Mouse (Mus musculus) CH12.LX (cell line): Measurements from ENCODE around the gene Sik3.
A peak's percentile ranks its signal among the peaks of the same experiment; 100 is the strongest.

Source experiments
- CTCF ChIP-seq, 2 experiments: IDR thresholded peaks in 1 of 2; conservative IDR thresholded peaks in 1 of 2; 2 replicates each; pipeline ENCODE4 v1.5.1; 2011 to 2012; ENCODE audit warnings: low read depth in 2 of 2, low read length in 2 of 2, improper control_type of control experiment in 1 of 2, inconsistent platforms in 1 of 2, mild to moderate bottlenecking in 1 of 2, moderate library complexity in 1 of 2
- E2F4 ChIP-seq: IDR thresholded peaks from 2 replicates; pipeline ENCODE4 v1.6.1; 2011; ENCODE audit warnings: low read depth, low read length, improper control_type of control experiment; ENCODE audit not compliant: insufficient replicate concordance
- EP300 ChIP-seq: IDR thresholded peaks from 2 replicates; pipeline ENCODE4 v1.6.1; 2011; ENCODE audit warnings: low read length, improper control_type of control experiment
- JUND ChIP-seq: conservative IDR thresholded peaks from 2 replicates; pipeline ENCODE4 v1.6.1; 2011; ENCODE audit warnings: low read depth, low read length, improper control_type of control experiment
- MXI1 ChIP-seq: IDR thresholded peaks from 2 replicates; pipeline ENCODE4 v1.6.1; 2011; ENCODE audit warnings: mild to moderate bottlenecking, low read depth, low read length, improper control_type of control experiment
- NELFE ChIP-seq: IDR thresholded peaks from 2 replicates; pipeline ENCODE4 v1.6.1; 2011; ENCODE audit warnings: low read depth, low read length, improper control_type of control experiment
- POLR2A ChIP-seq: IDR thresholded peaks from 2 replicates; pipeline ENCODE4 v1.6.1; 2011; ENCODE audit warnings: low read depth, mild to moderate bottlenecking, improper control_type of control experiment, low read length
- RAD21 ChIP-seq: IDR thresholded peaks from 2 replicates; pipeline ENCODE4 v1.6.1; 2011; ENCODE audit warnings: low read depth, mild to moderate bottlenecking, low read length, improper control_type of control experiment, moderate library complexity
- SMC3 ChIP-seq: IDR thresholded peaks from 2 replicates; pipeline ENCODE4 v1.6.1; 2011; ENCODE audit warnings: low read depth, low read length, improper control_type of control experiment
- UBTF ChIP-seq: IDR thresholded peaks from 2 replicates; pipeline ENCODE4 v1.6.1; 2012; ENCODE audit warnings: low read depth, mild to moderate bottlenecking, inconsistent platforms, low read length, improper control_type of control experiment, moderate library complexity

DNA sequence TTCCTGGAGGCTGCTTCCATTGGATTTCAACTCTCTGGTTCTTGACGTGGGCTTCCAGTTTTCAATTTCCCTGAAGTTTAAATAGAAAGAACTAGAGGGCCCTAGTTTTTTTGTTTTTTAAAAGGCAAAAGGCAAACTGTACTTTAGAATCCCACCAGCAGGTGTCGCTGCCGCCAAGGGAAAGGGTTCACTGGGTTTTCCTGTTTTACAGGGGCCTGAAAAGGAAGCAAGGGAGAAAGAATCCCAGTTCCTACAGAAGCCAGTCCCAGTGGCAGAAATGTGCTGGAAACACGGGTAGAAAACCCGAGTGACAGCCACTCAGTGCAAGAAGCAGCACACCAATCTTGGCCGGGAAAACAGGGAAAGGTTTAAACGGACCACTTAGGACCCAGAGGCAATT is 8.9 kb upstream of the Sik3 start:
- TF ChIP-seq CTCF (conservative IDR thresholded peaks at IDR 0.05 in 1 of 2, IDR thresholded peaks at IDR 0.05 in 1 of 2; ENCODE audit: low read depth in 2 of 2, low read length in 2 of 2): peak; percentile 76 to 97
- no peak for TF ChIP-seq NELFE
- no peak for TF ChIP-seq JUND
- no peak for TF ChIP-seq UBTF
- TF ChIP-seq E2F4: no peak
- TF ChIP-seq RAD21: peak; percentile 98
- no peak for TF ChIP-seq MXI1
- no peak for TF ChIP-seq EP300
- TF ChIP-seq SMC3: peak; percentile 95
- no peak for TF ChIP-seq POLR2A
